Mouse (Mus musculus) spleen, adult 2 months (tissue): ENCODE results near the gene Ralgapb. TPM values are rescaled to one million over a fixed set of nuclear protein-coding genes. Genes with fewer than 3 reads are reported as not detected.

Experiments
- DNase-seq, 2 experiments: peaks; one replicate each; pipeline versions ENCODE4 v3.0.0 to v3.0.0-alpha.2; 2012 to 2021; ENCODE audit warnings: low spot score in 2 of 2, low read depth in 1 of 2
- H3K27ac ChIP-seq: fragments of 200-500 bp; 2 replicates; pipeline ENCODE4 v1.5.1; 2012; ENCODE audit warnings: low read length, inconsistent platforms; ENCODE audit not compliant: insufficient read depth
- H3K27me3 ChIP-seq: fragments of 200-500 bp; 2 replicates; pipeline ENCODE4 v1.6.1; 2012; ENCODE audit warnings: mild to moderate bottlenecking, moderate library complexity, low read length, inconsistent platforms; ENCODE audit not compliant: control insufficient read depth, insufficient read depth
- H3K36me3 ChIP-seq: fragments of 200-500 bp; 2 replicates; pipeline ENCODE4 v1.6.1; 2012; ENCODE audit warnings: mild to moderate bottlenecking, low read length, inconsistent platforms; ENCODE audit not compliant: control insufficient read depth, insufficient read depth
- H3K4me1 ChIP-seq: fragments of 200-500 bp; 2 replicates; pipeline ENCODE4 v1.6.1; 2011; ENCODE audit warnings: inconsistent platforms; ENCODE audit not compliant: control insufficient read depth, insufficient read depth, insufficient read length
- H3K4me3 ChIP-seq: fragments of 200-500 bp; 2 replicates; pipeline ENCODE4 v1.5.1; 2011; ENCODE audit warnings: mild to moderate bottlenecking, inconsistent platforms; ENCODE audit not compliant: insufficient read depth, insufficient read length; ENCODE audit errors: extremely low read depth
- CTCF ChIP-seq: fragments of 200-500 bp; IDR thresholded peaks from 2 replicates; pipeline ENCODE4 v1.5.1; 2011; ENCODE audit warnings: mild to moderate bottlenecking, inconsistent platforms; ENCODE audit not compliant: insufficient read depth, insufficient read length, insufficient replicate concordance; ENCODE audit errors: extremely low read depth
- POLR2A ChIP-seq: fragments of 200-500 bp; IDR thresholded peaks from 2 replicates; pipeline ENCODE4 v1.6.1; 2011; ENCODE audit warnings: low read depth, low read length, inconsistent platforms
- WGBS: fragments of 180-500 bp; shearing (Covaris S2); methylation state at CpG from one replicate; pipeline ENCODE4 v1.1.7; 2018; 5-methylcytosine and 5-hydroxymethylcytosine counted together
- polyA plus RNA-seq: library from polyadenylated mRNA; depleted of rRNA; stranded (reverse); fragments of >200 nt; gene quantifications from 2 replicates; pipeline ENCODE4 v1.2.3, GENCODE M21; 2012; rRNA removed

The Ralgapb gene
- polyA plus RNA-seq, 1 experiment = 14.8 TPM

- Histone ChIP-seq H3K36me3 (no peaks in the 10 kb centered on the region), H3K27ac (no peak overlapping the region), H3K4me1 (no peaks in the 10 kb centered on the region), H3K4me3 (no peak overlapping the region), H3K27me3 (no peaks in the 10 kb centered on the region)
- WGBS = 81% methylated on average over 8 of the region's 8 CpGs
- TF ChIP-seq CTCF = no peak
- TF ChIP-seq POLR2A = no peak
- no peak for DNase-seq
Observed at GRCm38 (mm10) chr2:158534559-158534958, 124.9 kb downstream of the Ralgapb start.

GRCm38 (mm10) chr2:158539433-158540305, 130.0 kb downstream of the Ralgapb start:
- no peaks in the 10 kb centered on the region for H3K4me1 ChIP-seq

GRCm38 (mm10) chr2:158541286-158541685, 131.6 kb downstream of the Ralgapb start:
- DNase-seq = no peak
- H3K27ac ChIP-seq = no peak overlapping the region
- H3K27me3 ChIP-seq = no peaks in the 10 kb centered on the region
- 57% methylated on average over 4 of the region's 4 CpGs for WGBS
- no peak overlapping the region for H3K4me3 ChIP-seq
- H3K36me3 ChIP-seq = no peaks in the 10 kb centered on the region
- no peaks in the 10 kb centered on the region for H3K4me1 ChIP-seq
- TF ChIP-seq CTCF (no peak), POLR2A (no peak)

More at GRCm38 (mm10) chr2:158539433-158540305, 130.0 kb downstream of the Ralgapb start:
- no peaks in the 10 kb centered on the region for H3K36me3 ChIP-seq
- no peak for TF ChIP-seq CTCF
- no peak for TF ChIP-seq POLR2A
- no peaks in the 10 kb centered on the region for H3K27me3 ChIP-seq
- no peak for DNase-seq
- no peak overlapping the region for H3K4me3 ChIP-seq
- 56% methylated on average over 24 of the region's 24 CpGs for WGBS
- H3K27ac ChIP-seq = no peak overlapping the region

- no peaks in the 10 kb centered on the region for H3K4me1 ChIP-seq
- no peak overlapping the region for H3K27ac ChIP-seq
- TF ChIP-seq POLR2A (no peak), CTCF (no peak)
- no peaks in the 10 kb centered on the region for H3K27me3 ChIP-seq
- H3K4me3 ChIP-seq = no peak overlapping the region
- no peak for DNase-seq
- H3K36me3 ChIP-seq = no peaks in the 10 kb centered on the region
- 66% methylated on average over 2 of the region's 2 CpGs for WGBS
Observed at GRCm38 (mm10) chr2:158545266-158545665, 135.6 kb downstream of the Ralgapb start.

GRCm38 (mm10) chr2:158546751-158547150, 137.1 kb downstream of the Ralgapb start:
- H3K4me1 ChIP-seq = no peaks in the 10 kb centered on the region
- no peak overlapping the region for H3K27ac ChIP-seq
- DNase-seq = peak; percentile 11 to 59
- H3K36me3 ChIP-seq = no peaks in the 10 kb centered on the region
- no peaks in the 10 kb centered on the region for H3K27me3 ChIP-seq
- WGBS = 10% methylated on average over 17 of the region's 17 CpGs
- H3K4me3 ChIP-seq = no peak overlapping the region
- no peak for TF ChIP-seq POLR2A
- peak; percentile 90 for TF ChIP-seq CTCF

Other genes with a start within 250 kb of the Ralgapb start
- gene D630003M21Rik, start 180.6 kb upstream of the Ralgapb start, polyA plus RNA-seq = 0.58 and 0.62 TPM in 2 replicates
- 0.07 TPM in 1 of 2 replicates, not detected in the other for gene Bpi, start 151.8 kb upstream of the Ralgapb start, polyA plus RNA-seq
- 3.3 and 4.1 TPM in 2 replicates for gene Lbp, start 103.4 kb upstream of the Ralgapb start, polyA plus RNA-seq
- gene Snhg11, start 34.2 kb upstream of the Ralgapb start, polyA plus RNA-seq = 0.04 and 0.11 TPM in 2 replicates
- gene Adig, start 92.8 kb downstream of the Ralgapb start, polyA plus RNA-seq = 0.65 and 0.67 TPM in 2 replicates
- 0.06 TPM in 1 of 2 replicates, not detected in the other for gene Arhgap40, start 102.9 kb downstream of the Ralgapb start, polyA plus RNA-seq
- gene Slc32a1, start 200.9 kb downstream of the Ralgapb start, polyA plus RNA-seq = 0.02 TPM in 1 of 2 replicates, not detected in the other
- 9.4 and 11.6 TPM in 2 replicates for gene Actr5, start 215.0 kb downstream of the Ralgapb start, polyA plus RNA-seq